Mouse (Mus musculus): Measurements from ENCODE around the gene Esp23.
"Not testable (repeated sequence)": the region's sequence is repeated elsewhere in the genome, so short reads cannot be mapped to it uniquely, and the experiment has no call there.

Esp23 gene

GRCm38 (mm10) chr17:39076937-39077336 lies at the start of gene Esp23:
TSS of gene Esp23 (minus strand) at chr17:39077037.
- DNase-seq (ENCODE audit: low spot score in 2 of 2) = no peak

- not testable (repeated sequence) for DNase-seq (ENCODE audit: low spot score in 2 of 2)
These were observed 30.3 kb upstream of the Esp23 start for GRCm38 (mm10) chr17:39107126-39107525.

- DNase-seq (ENCODE audit: low spot score in 2 of 2) = no peak
These were observed 18.2 kb upstream of the Esp23 start, which contains the start of gene Esp22 for GRCm38 (mm10) chr17:39095034-39095433. TSS of gene Esp22 (plus strand) at chr17:39095334.

- no peak for DNase-seq (ENCODE audit: low spot score in 2 of 2)
These were observed 13.2 kb downstream of the Esp23 start for GRCm38 (mm10) chr17:39063641-39064040.

- no peak for DNase-seq (ENCODE audit: low spot score in 2 of 2)
These were observed 33.6 kb downstream of the Esp23 start, which contains the start of gene Gm21903 for GRCm38 (mm10) chr17:39043241-39043640. TSS of gene Gm21903 (minus strand) at chr17:39043341.

- DNase-seq (ENCODE audit: low spot score in 2 of 2) = not testable (repeated sequence)
These were observed 40.4 kb downstream of the Esp23 start, which contains the start of gene Esp24 for GRCm38 (mm10) chr17:39036395-39036794. TSS of gene Esp24 (plus strand) at chr17:39036695.
